Mouse (Mus musculus): ENCODE results near the gene Actn4. TPM values are rescaled to one million over a fixed set of nuclear protein-coding genes. Genes with fewer than 3 reads are reported as not detected.

Actn4 gene
- polyA plus RNA-seq, 1 experiment from 2014 or later, result 166 TPM

GRCm38 (mm10) chr7:28850642-28851041 lies 111.5 kb downstream of the Actn4 start:
- no peaks in the 10 kb centered on the region for H3K36me3 ChIP-seq
- H3K9me3 ChIP-seq (replicated peaks), result no peaks in the 10 kb centered on the region
- H3K27me3 ChIP-seq (replicated peaks), result 0 out of 2 replicates have a peak, but pooled peaks cover 11% of the 10 kb centered on the region
- ATAC-seq, result no peak
- H3K4me1 ChIP-seq, result 0 out of 2 replicates have a peak, but pooled peaks cover 5% of the 10 kb centered on the region
- no peak overlapping the region for H3K27ac ChIP-seq
- 47% methylated on average over 4 of the region's 4 CpGs for WGBS (ENCODE audit: insufficient replicate concordance)
- no peak overlapping the region for H3K9ac ChIP-seq
- no peak overlapping the region for H3K4me3 ChIP-seq
- H3K4me2 ChIP-seq, result no peak overlapping the region

DNA sequence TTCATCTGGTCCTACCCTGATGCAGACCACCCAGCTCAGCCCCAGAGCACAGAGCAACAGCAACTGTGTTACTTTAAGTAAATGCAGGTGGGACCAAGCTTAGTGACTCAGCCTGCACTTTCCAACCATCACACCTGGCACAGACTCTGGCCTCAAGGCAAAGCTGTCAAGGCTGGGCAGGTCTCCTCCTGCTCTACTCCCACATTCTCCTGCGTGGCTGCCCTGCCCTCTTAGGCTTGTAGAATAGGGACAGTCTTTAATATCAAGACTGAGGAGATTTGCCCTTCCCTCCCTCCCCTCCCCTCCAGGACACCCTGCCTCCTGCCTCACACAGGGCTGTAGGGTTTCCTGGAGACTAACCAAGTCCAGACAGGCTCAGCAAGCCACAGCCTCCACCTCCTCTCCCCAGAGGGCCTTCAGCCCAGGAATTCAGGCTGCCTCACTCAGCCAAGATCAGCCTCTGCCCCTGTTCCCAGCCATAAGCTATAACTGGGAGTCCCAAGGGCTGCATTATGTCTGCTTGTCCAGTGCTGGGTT lies 112.4 kb downstream of the Actn4 start:
- Histone ChIP-seq H3K27ac (no peak overlapping the region), H3K9ac (no peak overlapping the region), H3K4me3 (no peak overlapping the region), H3K27me3 (replicated peaks) (0 out of 2 replicates have a peak, but pooled peaks cover 11% of the 10 kb centered on the region), H3K4me2 (no peak overlapping the region), H3K36me3 (no peaks in the 10 kb centered on the region), H3K9me3 (replicated peaks) (no peaks in the 10 kb centered on the region), H3K4me1 (0 out of 2 replicates have a peak, but pooled peaks cover 5% of the 10 kb centered on the region)
- no peak for ATAC-seq
- 24% methylated on average over 1 of the region's 1 CpGs for WGBS (ENCODE audit: insufficient replicate concordance)

GRCm38 (mm10) chr7:28847273-28847672 lies 114.9 kb downstream of the Actn4 start:
- Histone ChIP-seq H3K9me3 (replicated peaks) (no peaks in the 10 kb centered on the region), H3K27ac (no peak overlapping the region), H3K4me1 (0 out of 2 replicates have a peak, but pooled peaks cover 5% of the 10 kb centered on the region), H3K9ac (no peak overlapping the region), H3K4me3 (no peak overlapping the region), H3K4me2 (no peak overlapping the region), H3K27me3 (replicated peaks) (0 out of 2 replicates have a peak, but pooled peaks cover 11% of the 10 kb centered on the region), H3K36me3 (no peaks in the 10 kb centered on the region)
- WGBS (ENCODE audit: insufficient replicate concordance), result 79% methylated on average over 1 of the region's 1 CpGs
- ATAC-seq, result no peak

Other genes starting within 250 kb of the Actn4 start
- gene Fbxo17, start 245.5 kb downstream of the Actn4 start, polyA plus RNA-seq (2016; fragmentation: Nextera tagmentation; extraction: Ambion mirVana), result 1.7 and 1.9 TPM in 2 replicates
- gene Mrps12, start 220.5 kb downstream of the Actn4 start, polyA plus RNA-seq (2016; fragmentation: Nextera tagmentation; extraction: Ambion mirVana), result 122 and 123 TPM in 2 replicates
- gene Sars2, start 220.3 kb downstream of the Actn4 start, polyA plus RNA-seq (2016; fragmentation: Nextera tagmentation; extraction: Ambion mirVana), result 20.4 and 22.3 TPM in 2 replicates
- not detected in 2 replicates for gene Ccer2, start 206.2 kb downstream of the Actn4 start, polyA plus RNA-seq (2016; fragmentation: Nextera tagmentation; extraction: Ambion mirVana)
- gene Sirt2, start 195.6 kb downstream of the Actn4 start, polyA plus RNA-seq (2016; fragmentation: Nextera tagmentation; extraction: Ambion mirVana), result 28.5 and 29.0 TPM in 2 replicates
- 41.6 and 43.1 TPM in 2 replicates for gene Nfkbib, start 194.8 kb downstream of the Actn4 start, polyA plus RNA-seq (2016; fragmentation: Nextera tagmentation; extraction: Ambion mirVana)
- gene Rinl, start 173.4 kb downstream of the Actn4 start, polyA plus RNA-seq (2016; fragmentation: Nextera tagmentation; extraction: Ambion mirVana), result 14.5 and 16.1 TPM in 2 replicates
- 186 and 188 TPM in 2 replicates for gene Hnrnpl, start 153.8 kb downstream of the Actn4 start, polyA plus RNA-seq (2016; fragmentation: Nextera tagmentation; extraction: Ambion mirVana)
- gene Ech1, start 137.1 kb downstream of the Actn4 start, polyA plus RNA-seq (2016; fragmentation: Nextera tagmentation; extraction: Ambion mirVana), result 72.3 and 73.6 TPM in 2 replicates
- 2.7 and 3.6 TPM in 2 replicates for gene Lgals4, start 128.5 kb downstream of the Actn4 start, polyA plus RNA-seq (2016; fragmentation: Nextera tagmentation; extraction: Ambion mirVana)
- gene Lgals7, start 98.5 kb downstream of the Actn4 start, polyA plus RNA-seq (2016; fragmentation: Nextera tagmentation; extraction: Ambion mirVana), result 0.25 TPM in 1 of 2 replicates, not detected in the other
- 0.12 and 0.13 TPM in 2 replicates for gene Capn12, start 80.9 kb downstream of the Actn4 start, polyA plus RNA-seq (2016; fragmentation: Nextera tagmentation; extraction: Ambion mirVana)
- gene Eif3k, start 19.5 kb upstream of the Actn4 start, polyA plus RNA-seq (2016; fragmentation: Nextera tagmentation; extraction: Ambion mirVana), result 325 and 336 TPM in 2 replicates
- gene Map4k1, start 19.7 kb upstream of the Actn4 start, polyA plus RNA-seq (2016; fragmentation: Nextera tagmentation; extraction: Ambion mirVana), result 33.3 and 35.0 TPM in 2 replicates
- 0.33 and 0.38 TPM in 2 replicates for gene Ryr1, start 162.8 kb upstream of the Actn4 start, polyA plus RNA-seq (2016; fragmentation: Nextera tagmentation; extraction: Ambion mirVana)
- 0.38 and 0.79 TPM in 2 replicates for gene Rasgrp4, start 172.5 kb upstream of the Actn4 start, polyA plus RNA-seq (2016; fragmentation: Nextera tagmentation; extraction: Ambion mirVana)
- 12.4 and 12.5 TPM in 2 replicates for gene Fam98c, start 193.9 kb upstream of the Actn4 start, polyA plus RNA-seq (2016; fragmentation: Nextera tagmentation; extraction: Ambion mirVana)
- gene Ggn, start 207.9 kb upstream of the Actn4 start, polyA plus RNA-seq (2016; fragmentation: Nextera tagmentation; extraction: Ambion mirVana), result 0.07 and 0.26 TPM in 2 replicates
- gene Spred3, start 208.1 kb upstream of the Actn4 start, polyA plus RNA-seq (2016; fragmentation: Nextera tagmentation; extraction: Ambion mirVana), result 0.72 TPM in 2 replicates
- 170 and 180 TPM in 2 replicates for gene Psmd8, start 218.4 kb upstream of the Actn4 start, polyA plus RNA-seq (2016; fragmentation: Nextera tagmentation; extraction: Ambion mirVana)

All from liver, embryonic 12.5 days (tissue).